Mouse (Mus musculus) thymus, adult 18-20 months (tissue): ENCODE results near the gene Slc7a11.

Experiments
- DNase-seq, 2 experiments: peaks; one replicate each; pipeline ENCODE4 v3.0.0; 2022; ENCODE audit warnings: mixed read lengths in 2 of 2

Slc7a11 gene

GRCm38 (mm10) chr3:50388786-50389185 lies 54.6 kb downstream of the Slc7a11 start:
- no peak for DNase-seq

- DNase-seq: no peak
Observed at GRCm38 (mm10) chr3:50388288-50388687, 55.1 kb downstream of the Slc7a11 start.

GRCm38 (mm10) chr3:50387280-50387679 lies 56.1 kb downstream of the Slc7a11 start:
- no peak for DNase-seq

GRCm38 (mm10) chr3:50386561-50387221 lies 56.7 kb downstream of the Slc7a11 start:
- DNase-seq: no peak

GRCm38 (mm10) chr3:50386066-50386465 lies 57.3 kb downstream of the Slc7a11 start:
- DNase-seq: no peak

GRCm38 (mm10) chr3:50382729-50383128 lies 60.7 kb downstream of the Slc7a11 start:
- DNase-seq: no peak

GRCm38 (mm10) chr3:50381861-50382693 lies 61.3 kb downstream of the Slc7a11 start:
- no peak for DNase-seq

GRCm38 (mm10) chr3:50381160-50381860 lies 62.1 kb downstream of the Slc7a11 start:
- peak; percentile 51 to 63 for DNase-seq

- DNase-seq: no peak
Observed at GRCm38 (mm10) chr3:50379942-50380341, 63.5 kb downstream of the Slc7a11 start.

- no peak for DNase-seq
Observed at GRCm38 (mm10) chr3:50375477-50375876, 67.9 kb downstream of the Slc7a11 start.

- no peak for DNase-seq
Observed at GRCm38 (mm10) chr3:50369791-50370190, 73.6 kb downstream of the Slc7a11 start.

GRCm38 (mm10) chr3:50367175-50367574 lies 76.2 kb downstream of the Slc7a11 start:
- no peak for DNase-seq

- no peak for DNase-seq
Observed at GRCm38 (mm10) chr3:50363659-50364058, 79.8 kb downstream of the Slc7a11 start.

- DNase-seq: no peak
Observed at GRCm38 (mm10) chr3:50347081-50347480, 96.3 kb downstream of the Slc7a11 start.

GRCm38 (mm10) chr3:50344411-50344810 lies 99.0 kb downstream of the Slc7a11 start:
- DNase-seq: no peak

- no peak for DNase-seq
Observed at GRCm38 (mm10) chr3:50324524-50324923, 118.9 kb downstream of the Slc7a11 start.

GRCm38 (mm10) chr3:50323881-50324280 lies 119.5 kb downstream of the Slc7a11 start:
- DNase-seq: no peak

GRCm38 (mm10) chr3:50320862-50321261 lies 122.6 kb downstream of the Slc7a11 start:
- no peak for DNase-seq

- DNase-seq: no peak
Observed at GRCm38 (mm10) chr3:50318074-50318473, 125.3 kb downstream of the Slc7a11 start.

GRCm38 (mm10) chr3:50313816-50314215 lies 129.6 kb downstream of the Slc7a11 start:
- no peak for DNase-seq

GRCm38 (mm10) chr3:50307339-50308327 lies 135.8 kb downstream of the Slc7a11 start:
- peak in 1 of 2 experiments; percentile 42 for DNase-seq

GRCm38 (mm10) chr3:50306334-50306733 lies 137.1 kb downstream of the Slc7a11 start:
- no peak for DNase-seq
